Mouse (Mus musculus) intestine, embryonic 16.5 days (tissue): Measurements from ENCODE around the gene Apol6. TPM values are rescaled to one million over a fixed set of nuclear protein-coding genes. Genes with fewer than 3 reads are reported as not detected.

Experiments
- ATAC-seq: fragments of 200-750 bp; cut with Nextera tagmentation; 2 replicates; pipeline ENCODE4 v1.8.0; 2017; ENCODE audit warnings: moderate TSS enrichment, moderate library complexity
- H3K27ac ChIP-seq: fragments of 300-500 bp; sonication (generic); 2 replicates; pipeline ENCODE4 v1.5.1; 2014; ENCODE audit warnings: mild to moderate bottlenecking, low read length
- H3K27me3 ChIP-seq: fragments of 300-500 bp; sonication (generic); replicated peaks from 2 replicates; pipeline ENCODE4 v1.6.1; 2014; ENCODE audit warnings: low read length, control low read depth, mixed read lengths; ENCODE audit not compliant: control insufficient read depth, insufficient read depth
- H3K36me3 ChIP-seq: fragments of 300-500 bp; sonication (generic); 2 replicates; pipeline ENCODE4 v1.6.1; 2014; ENCODE audit warnings: low read length, control low read depth; ENCODE audit not compliant: control insufficient read depth, insufficient read depth
- H3K4me1 ChIP-seq: fragments of 300-500 bp; sonication (generic); 2 replicates; pipeline ENCODE4 v1.6.1; 2014; ENCODE audit warnings: low read length, control low read depth, mixed read lengths; ENCODE audit not compliant: control insufficient read depth, insufficient read depth
- H3K4me2 ChIP-seq: fragments of 300-500 bp; sonication (generic); 2 replicates; pipeline ENCODE4 v1.6.1; 2014; ENCODE audit warnings: low read depth, low read length, control low read depth
- H3K4me3 ChIP-seq: fragments of 300-500 bp; sonication (generic); 2 replicates; pipeline ENCODE4 v1.5.1; 2014; ENCODE audit warnings: mild to moderate bottlenecking, low read length
- H3K9ac ChIP-seq: fragments of 300-500 bp; sonication (generic); 2 replicates; pipeline ENCODE4 v1.6.1; 2014; ENCODE audit warnings: low read depth, low read length
- H3K9me3 ChIP-seq: fragments of 300-500 bp; sonication (generic); 2 replicates; pipeline ENCODE4 v1.6.1; 2016; ENCODE audit warnings: low read length, control low read depth; ENCODE audit not compliant: control insufficient read depth
- WGBS: fragments of 180-500 bp; shearing (Covaris S2); extraction: QIAGEN DNeasy Blood & Tissue Kit; methylation state at CpG from one replicate; pipeline ENCODE4 v1.1.7; 2014; 5-methylcytosine and 5-hydroxymethylcytosine counted together
- polyA plus RNA-seq: library from polyadenylated mRNA; unstranded; fragments of >200 nt; fragmentation: Nextera tagmentation; extraction: Ambion mirVana; gene quantifications from 2 replicates; pipeline ENCODE4 v1.2.1, GENCODE M21; 2015

Apol6 gene
- polyA plus RNA-seq, 1 experiment from 2014 or later = 0.38 TPM

GRCm38 (mm10) chr15:77086488-77086887 is 42.0 kb downstream of the Apol6 start:
- H3K4me2 ChIP-seq = no peak overlapping the region
- 86% methylated on average over 1 of the region's 1 CpGs for WGBS

GRCm38 (mm10) chr15:77089249-77089648 is 44.7 kb downstream of the Apol6 start:
- H3K27me3 ChIP-seq = no peaks in the 10 kb centered on the region
- 75% methylated on average over 11 of the region's 11 CpGs for WGBS
- H3K9me3 ChIP-seq = no peaks in the 10 kb centered on the region
- 0 out of 2 replicates have a peak, but pooled peaks cover 10% of the 10 kb centered on the region for H3K36me3 ChIP-seq
- H3K27ac ChIP-seq = no peak overlapping the region
- H3K4me1 ChIP-seq = no peaks in the 10 kb centered on the region
- H3K4me2 ChIP-seq = no peak overlapping the region
- ATAC-seq = no peak
- H3K9ac ChIP-seq = no peak overlapping the region
- no peak overlapping the region for H3K4me3 ChIP-seq

More at GRCm38 (mm10) chr15:77086488-77086887, 42.0 kb downstream of the Apol6 start:
- no peak for ATAC-seq
- 0 out of 2 replicates have a peak, but pooled peaks cover 4% of the 10 kb centered on the region for H3K36me3 ChIP-seq
- H3K9ac ChIP-seq = no peak overlapping the region
- no peaks in the 10 kb centered on the region for H3K9me3 ChIP-seq
- H3K27me3 ChIP-seq = no peaks in the 10 kb centered on the region
- H3K4me1 ChIP-seq = no peaks in the 10 kb centered on the region
- H3K27ac ChIP-seq = no peak overlapping the region
- no peak overlapping the region for H3K4me3 ChIP-seq

GRCm38 (mm10) chr15:77090531-77090930 is 46.0 kb downstream of the Apol6 start:
- no peak overlapping the region for H3K9ac ChIP-seq
- 82% methylated on average over 5 of the region's 5 CpGs for WGBS
- peaks cover 9% of the 10 kb centered on the region; the same call in 1 of the 2 replicates for H3K36me3 ChIP-seq
- no peaks in the 10 kb centered on the region for H3K27me3 ChIP-seq
- no peak overlapping the region for H3K27ac ChIP-seq
- no peak overlapping the region for H3K4me2 ChIP-seq
- no peak for ATAC-seq
- no peaks in the 10 kb centered on the region for H3K4me1 ChIP-seq
- no peaks in the 10 kb centered on the region for H3K9me3 ChIP-seq
- H3K4me3 ChIP-seq = no peak overlapping the region

GRCm38 (mm10) chr15:77091394-77091793 is 46.9 kb downstream of the Apol6 start:
- Histone ChIP-seq H3K9me3 (no peaks in the 10 kb centered on the region), H3K4me1 (no peaks in the 10 kb centered on the region), H3K9ac (no peak overlapping the region), H3K4me3 (no peak overlapping the region), H3K27ac (no peak overlapping the region), H3K36me3 (peaks cover 6% of the 10 kb centered on the region; the same call in 1 of the 2 replicates), H3K27me3 (no peaks in the 10 kb centered on the region), H3K4me2 (no peak overlapping the region)
- WGBS = 83% methylated on average over 4 of the region's 4 CpGs
- no peak for ATAC-seq

- Histone ChIP-seq H3K9ac (no peak overlapping the region), H3K9me3 (no peaks in the 10 kb centered on the region), H3K4me2 (no peak overlapping the region), H3K4me1 (no peaks in the 10 kb centered on the region), H3K27me3 (no peaks in the 10 kb centered on the region), H3K4me3 (no peak overlapping the region), H3K27ac (no peak overlapping the region), H3K36me3 (peaks cover 15% of the 10 kb centered on the region; the same call in 1 of the 2 replicates)
- WGBS = 94% methylated on average over 13 of the region's 13 CpGs
- no peak for ATAC-seq
Measured at GRCm38 (mm10) chr15:77094431-77094830, 49.9 kb downstream of the Apol6 start.

- Histone ChIP-seq H3K27me3 (no peaks in the 10 kb centered on the region), H3K27ac (no peak overlapping the region), H3K4me2 (no peak overlapping the region), H3K9me3 (no peaks in the 10 kb centered on the region), H3K36me3 (peaks cover 15% of the 10 kb centered on the region; the same call in 1 of the 2 replicates), H3K4me1 (no peaks in the 10 kb centered on the region), H3K4me3 (no peak overlapping the region), H3K9ac (no peak overlapping the region)
- no peak for ATAC-seq
- 98% methylated on average over 1 of the region's 1 CpGs for WGBS
Measured at GRCm38 (mm10) chr15:77095216-77095615, 50.7 kb downstream of the Apol6 start.

GRCm38 (mm10) chr15:77097358-77097757 is 52.8 kb downstream of the Apol6 start:
- no peak overlapping the region for H3K27ac ChIP-seq
- 87% methylated on average over 6 of the region's 6 CpGs for WGBS
- H3K4me3 ChIP-seq = no peak overlapping the region
- H3K9me3 ChIP-seq = no peaks in the 10 kb centered on the region
- no peak overlapping the region for H3K9ac ChIP-seq
- no peaks in the 10 kb centered on the region for H3K27me3 ChIP-seq
- peaks cover 11% of the 10 kb centered on the region; the same call in 1 of the 2 replicates for H3K36me3 ChIP-seq
- H3K4me2 ChIP-seq = no peak overlapping the region
- ATAC-seq = no peak
- no peaks in the 10 kb centered on the region for H3K4me1 ChIP-seq

- Histone ChIP-seq H3K27ac (no peak overlapping the region), H3K4me1 (peaks cover 14% of the 10 kb centered on the region), H3K9ac (no peak overlapping the region), H3K4me3 (no peak overlapping the region), H3K4me2 (no peak overlapping the region), H3K27me3 (no peaks in the 10 kb centered on the region), H3K9me3 (no peaks in the 10 kb centered on the region), H3K36me3 (peaks cover 11% of the 10 kb centered on the region; the same call in 1 of the 2 replicates)
- WGBS = 70% methylated on average over 3 of the region's 3 CpGs
- no peak for ATAC-seq
Measured at GRCm38 (mm10) chr15:77099756-77100155, 55.2 kb downstream of the Apol6 start.

- H3K4me3 ChIP-seq = no peak overlapping the region
- peaks cover 24% of the 10 kb centered on the region for H3K4me1 ChIP-seq
- no peak for ATAC-seq
- H3K27ac ChIP-seq = no peak overlapping the region
- H3K27me3 ChIP-seq = no peaks in the 10 kb centered on the region
- H3K9me3 ChIP-seq = no peaks in the 10 kb centered on the region
- 92% methylated on average over 5 of the region's 5 CpGs for WGBS
- peaks cover 7% of the 10 kb centered on the region; the same call in 1 of the 2 replicates for H3K36me3 ChIP-seq
- no peak overlapping the region for H3K9ac ChIP-seq
- no peak overlapping the region for H3K4me2 ChIP-seq
Measured at GRCm38 (mm10) chr15:77102685-77103084, 58.2 kb downstream of the Apol6 start.
